Mouse (Mus musculus): Measurements from ENCODE around the gene Gm28374.

Gm28374 gene

GRCm38 (mm10) chr19:6084478-6085248 lies 2.6 kb upstream of the Gm28374 start, which contains the start of the genes Zfpl1 and Cdca5:
Gene Zfpl1, minus strand, starts transcription at chr19:6084956.
Gene Cdca5, plus strand, starts transcription at chr19:6084983.
- peak; percentile 98 for DNase-seq

GRCm38 (mm10) chr19:6079983-6080480 lies 2.0 kb downstream of the Gm28374 start, which contains the start of gene Tmem262:
Gene Tmem262, plus strand, starts transcription at chr19:6080033.
- no peak for DNase-seq

GRCm38 (mm10) chr19:6076564-6077393 lies 5.3 kb downstream of the Gm28374 start, which contains the start of gene Vps51:
Gene Vps51, minus strand, starts transcription at chr19:6077231.
- peak; percentile 84 for DNase-seq

- no peak for DNase-seq
Measured at GRCm38 (mm10) chr19:6073889-6074288, 8.2 kb downstream of the Gm28374 start.

- DNase-seq = no peak
Measured at GRCm38 (mm10) chr19:6071261-6071660, 10.8 kb downstream of the Gm28374 start.

GRCm38 (mm10) chr19:6070571-6071250 lies 11.3 kb downstream of the Gm28374 start:
- no peak for DNase-seq

- no peak for DNase-seq
Measured at GRCm38 (mm10) chr19:6069851-6070250, 12.2 kb downstream of the Gm28374 start.

GRCm38 (mm10) chr19:6068951-6069350 lies 13.1 kb downstream of the Gm28374 start:
- DNase-seq = no peak

GRCm38 (mm10) chr19:6067724-6068415 lies 14.2 kb downstream of the Gm28374 start, which contains the start of gene Tm7sf2:
Gene Tm7sf2, minus strand, starts transcription at chr19:6068373.
- DNase-seq = peak; percentile 86

- peak; percentile 90 for DNase-seq
Measured at GRCm38 (mm10) chr19:6067011-6067723, 14.9 kb downstream of the Gm28374 start.

- DNase-seq = no peak
Measured at GRCm38 (mm10) chr19:6066571-6066970, 15.5 kb downstream of the Gm28374 start.

GRCm38 (mm10) chr19:6063081-6063480 lies 19.0 kb downstream of the Gm28374 start:
- peak; percentile 36 for DNase-seq

- no peak for DNase-seq
Measured at GRCm38 (mm10) chr19:6062418-6062817, 19.6 kb downstream of the Gm28374 start.

- DNase-seq = peak; percentile 59
Measured at GRCm38 (mm10) chr19:6061641-6062302, 20.3 kb downstream of the Gm28374 start.

GRCm38 (mm10) chr19:6061021-6061533 lies 21.0 kb downstream of the Gm28374 start, which contains the start of gene Znhit2:
Gene Znhit2, plus strand, starts transcription at chr19:6061192.
- DNase-seq = peak; percentile 86

GRCm38 (mm10) chr19:6058966-6059365 lies 23.1 kb downstream of the Gm28374 start:
- DNase-seq = peak; percentile 30

- DNase-seq = no peak
Measured at GRCm38 (mm10) chr19:6058513-6058912, 23.5 kb downstream of the Gm28374 start.

GRCm38 (mm10) chr19:6057313-6058096 lies 24.6 kb downstream of the Gm28374 start, which contains the start of the genes Mrpl49 and Fau:
Gene Mrpl49, minus strand, starts transcription at chr19:6057785.
Gene Fau, plus strand, starts transcription at chr19:6057844.
- DNase-seq = peak; percentile 99

- peak; percentile 50 for DNase-seq
Measured at GRCm38 (mm10) chr19:6056696-6057095, 25.4 kb downstream of the Gm28374 start.
